Mouse (Mus musculus) hindbrain, embryonic 16.5 days (tissue): ENCODE measurements around the gene Vmn2r91. TPM values are rescaled to one million over a fixed set of nuclear protein-coding genes. Genes with fewer than 3 reads are reported as not detected.
"Not testable (repeated sequence)": the region's sequence is repeated elsewhere in the genome, so short reads cannot be mapped to it uniquely, and the experiment has no call there.

Experiments used
- ATAC-seq: fragments of 200-750 bp; cut with Nextera tagmentation; 2 replicates; pipeline ENCODE4 v1.8.0; 2017; ENCODE audit warnings: moderate TSS enrichment, moderate library complexity
- H3K27ac ChIP-seq: fragments of 300-500 bp; sonication (generic); 2 replicates; pipeline ENCODE4 v1.5.1; 2014; ENCODE audit warnings: low read depth, mild to moderate bottlenecking, control low read depth, low read length, moderate library complexity
- H3K27me3 ChIP-seq: fragments of 300-500 bp; sonication (generic); replicated peaks from 2 replicates; pipeline ENCODE4 v1.6.1; 2014; ENCODE audit warnings: low read length; ENCODE audit not compliant: control insufficient read depth, insufficient read depth
- H3K36me3 ChIP-seq: fragments of 300-500 bp; sonication (generic); 2 replicates; pipeline ENCODE4 v1.6.1; 2014; ENCODE audit warnings: mild to moderate bottlenecking, low read length, moderate library complexity, mixed read lengths; ENCODE audit not compliant: control insufficient read depth, insufficient read depth
- H3K4me1 ChIP-seq: fragments of 300-500 bp; sonication (generic); 2 replicates; pipeline ENCODE4 v1.6.1; 2014; ENCODE audit warnings: low read depth, low read length; ENCODE audit not compliant: control insufficient read depth, insufficient read depth
- H3K4me2 ChIP-seq: fragments of 300-500 bp; sonication (generic); 2 replicates; pipeline ENCODE4 v1.6.1; 2014; ENCODE audit warnings: mild to moderate bottlenecking, low read length, control low read depth, moderate library complexity
- H3K4me3 ChIP-seq: fragments of 300-500 bp; sonication (generic); 2 replicates; pipeline ENCODE4 v1.5.1; 2014; ENCODE audit warnings: mild to moderate bottlenecking, low read length, control low read depth, moderate library complexity
- H3K9ac ChIP-seq: fragments of 300-500 bp; sonication (generic); 2 replicates; pipeline ENCODE4 v1.6.1; 2014; ENCODE audit warnings: low read depth, mild to moderate bottlenecking, control low read depth, low read length, moderate library complexity
- H3K9me3 ChIP-seq: fragments of 300-500 bp; sonication (generic); 2 replicates; pipeline ENCODE4 v1.6.1; 2014; ENCODE audit warnings: mild to moderate bottlenecking, low read length, moderate library complexity; ENCODE audit not compliant: control insufficient read depth
- WGBS: fragments of 180-500 bp; shearing (Covaris S2); extraction: QIAGEN DNeasy Blood & Tissue Kit; methylation state at CpG from one replicate; pipeline ENCODE4 v1.1.7; 2014; 5-methylcytosine and 5-hydroxymethylcytosine counted together
- polyA plus RNA-seq: library from polyadenylated mRNA; unstranded; fragments of >200 nt; fragmentation: Nextera tagmentation; extraction: Ambion mirVana; gene quantifications from 2 replicates; pipeline ENCODE4 v1.2.1, GENCODE M21; 2015

Vmn2r91 gene
- polyA plus RNA-seq, result not detected in 2 replicates

DNA sequence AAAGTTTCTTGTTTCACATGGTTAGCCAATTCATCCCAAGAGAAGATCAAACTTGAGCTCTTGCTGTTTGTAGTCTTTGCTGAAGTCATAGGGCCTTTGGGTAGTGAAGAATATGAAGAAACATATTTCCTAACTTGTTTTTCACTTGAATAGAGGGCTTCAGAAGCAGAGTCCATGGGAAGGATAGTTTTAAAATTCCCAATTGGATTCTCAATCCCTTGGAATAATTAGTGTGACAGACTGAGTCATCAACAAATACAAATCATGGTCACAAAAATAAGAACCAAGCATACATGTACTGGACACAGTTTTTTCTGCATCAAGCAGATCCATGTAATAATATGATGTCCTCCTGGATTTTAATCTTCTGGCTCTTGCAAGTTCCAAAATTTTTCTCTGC, at the start of gene Vmn2r91:
Vmn2r91 (plus strand) TSS at position 301 of the 400 bp plus-strand sequence.
- not testable (repeated sequence) for H3K4me2 ChIP-seq, H3K36me3 ChIP-seq, H3K4me1 ChIP-seq, H3K9ac ChIP-seq, H3K27ac ChIP-seq, H3K9me3 ChIP-seq, H3K4me3 ChIP-seq, ATAC-seq, H3K27me3 ChIP-seq

DNA sequence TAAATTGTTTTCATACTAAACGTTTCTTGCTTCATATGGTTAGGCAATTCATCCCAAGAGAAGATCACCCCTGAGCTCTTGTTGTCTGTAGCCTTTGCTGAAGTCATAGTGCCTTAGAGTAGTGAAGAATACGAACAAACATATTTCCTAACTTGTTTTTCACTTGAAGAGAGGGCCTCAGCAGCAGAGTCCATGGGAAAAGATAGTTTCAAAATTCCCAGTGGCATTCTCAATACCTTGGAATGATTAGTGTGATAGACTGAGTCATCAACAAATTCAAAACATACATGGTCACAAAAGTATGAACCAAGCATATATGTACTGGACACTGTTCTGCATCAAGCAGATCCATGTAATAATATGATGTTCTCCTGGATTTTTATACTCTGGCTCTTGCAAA, 35.7 kb upstream of the Vmn2r91 start, which contains the start of gene Vmn2r124:
Vmn2r124 (plus strand) TSS at position 301 of the 400 bp plus-strand sequence.
- Histone ChIP-seq H3K4me2 (no peak within 1 kb of the TSS), H3K36me3 (no peaks in the 10 kb centered on the region), H3K27me3 (no peaks in the 10 kb centered on the region), H3K9me3 (no peaks in the 10 kb centered on the region), H3K9ac (no peak within 1 kb of the TSS), H3K4me1 (no peaks in the 10 kb centered on the region), H3K27ac (no peak within 1 kb of the TSS), H3K4me3 (no peak within 1 kb of the TSS)
- 51% methylated on average over 2 of the region's 2 CpGs for WGBS
- ATAC-seq, result no peak

DNA sequence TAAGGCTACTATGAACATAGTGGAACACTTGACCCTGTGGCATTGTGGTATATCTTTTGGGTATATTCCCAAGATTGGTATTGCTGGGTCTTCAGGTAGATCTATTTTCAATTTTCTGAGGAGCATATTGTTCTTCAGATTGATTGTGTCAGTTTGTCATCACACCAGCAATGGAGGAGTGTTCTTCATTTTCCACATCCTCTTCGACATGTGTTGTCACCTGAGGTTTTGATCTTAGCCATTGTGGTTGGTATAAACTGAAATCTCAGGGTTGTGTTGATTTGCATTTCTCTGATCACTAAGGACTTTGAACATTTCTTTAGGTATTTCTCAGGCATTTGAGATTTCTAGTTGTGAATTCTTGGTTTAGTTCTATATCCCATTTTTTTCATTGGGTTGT, 10.8 kb downstream of the Vmn2r91 start:
- 67% methylated on average over 1 of the region's 1 CpGs for WGBS
- not testable (repeated sequence) for H3K27ac ChIP-seq, ATAC-seq, H3K4me1 ChIP-seq, H3K36me3 ChIP-seq, H3K4me3 ChIP-seq, H3K9me3 ChIP-seq, H3K4me2 ChIP-seq, H3K9ac ChIP-seq, H3K27me3 ChIP-seq

DNA sequence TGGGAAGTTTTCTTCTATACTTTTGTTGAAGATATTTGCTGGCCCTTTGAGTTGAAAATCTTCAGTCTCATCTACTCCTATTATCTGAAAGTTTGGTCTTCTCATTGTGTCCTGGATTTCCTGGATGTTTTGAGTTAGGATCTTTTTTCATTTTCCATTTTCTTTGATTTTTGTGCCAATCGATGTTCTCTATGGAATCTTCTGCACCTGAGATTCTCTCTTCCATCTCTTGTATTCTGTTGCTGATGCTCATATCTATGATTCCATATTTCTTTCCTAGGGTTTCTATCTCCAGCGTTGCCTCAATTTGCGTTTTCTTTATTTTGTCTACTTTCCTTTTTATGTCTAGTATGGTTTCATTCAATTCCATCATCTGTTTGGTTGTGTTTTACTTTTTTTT, 17.4 kb downstream of the Vmn2r91 start:
- not testable (repeated sequence) for H3K36me3 ChIP-seq, ATAC-seq, H3K9ac ChIP-seq, H3K4me2 ChIP-seq, H3K27me3 ChIP-seq, H3K4me1 ChIP-seq, H3K27ac ChIP-seq, H3K4me3 ChIP-seq, H3K9me3 ChIP-seq
- WGBS, result 87% methylated on average over 3 of the region's 3 CpGs

DNA sequence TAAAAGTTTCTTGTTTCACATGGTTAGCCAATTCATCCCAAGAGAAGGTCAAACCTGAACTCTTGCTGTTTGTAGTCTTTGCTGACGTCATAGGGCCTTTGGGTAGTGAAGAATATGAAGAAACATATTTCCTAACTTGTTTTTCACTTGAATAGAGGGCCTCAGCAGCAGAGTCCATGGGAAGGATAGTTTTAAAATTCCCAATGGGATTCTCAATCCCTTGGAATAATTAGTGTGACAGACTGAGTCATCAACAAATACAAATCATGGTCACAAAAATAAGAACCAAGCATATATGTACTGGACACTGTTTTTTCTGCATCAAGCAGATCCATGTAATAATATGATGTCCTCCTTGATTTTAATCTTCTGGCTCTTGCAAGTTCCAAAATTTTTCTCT, 66.8 kb downstream of the Vmn2r91 start, which contains the start of gene Vmn2r92:
Vmn2r92 (plus strand) TSS at position 301 of the 400 bp plus-strand sequence.
- not testable (repeated sequence) for H3K4me1 ChIP-seq, H3K4me3 ChIP-seq, H3K4me2 ChIP-seq, ATAC-seq, H3K9ac ChIP-seq, H3K27me3 ChIP-seq, H3K27ac ChIP-seq, H3K36me3 ChIP-seq, H3K9me3 ChIP-seq
- 73% methylated on average over 1 of the region's 1 CpGs for WGBS

DNA sequence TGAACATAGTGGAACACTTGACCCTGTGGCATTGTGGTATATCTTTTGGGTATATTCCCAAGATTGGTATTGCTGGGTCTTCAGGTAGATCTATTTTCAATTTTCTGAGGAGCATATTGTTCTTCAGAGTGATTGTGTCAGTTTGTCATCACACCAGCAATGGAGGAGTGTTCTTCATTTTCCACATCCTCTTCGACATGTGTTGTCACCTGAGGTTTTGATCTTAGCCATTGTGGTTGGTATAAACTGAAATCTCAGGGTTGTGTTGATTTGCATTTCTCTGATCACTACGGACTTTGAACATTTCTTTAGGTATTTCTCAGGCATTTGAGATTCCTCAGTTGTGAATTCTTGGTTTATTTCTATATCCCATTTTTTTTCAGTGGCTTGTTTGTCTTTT, 76.4 kb downstream of the Vmn2r91 start:
- H3K4me1 ChIP-seq, H3K9me3 ChIP-seq, ATAC-seq, H3K4me3 ChIP-seq, H3K36me3 ChIP-seq, H3K9ac ChIP-seq, H3K27ac ChIP-seq, H3K27me3 ChIP-seq, H3K4me2 ChIP-seq: not testable (repeated sequence)
- WGBS, result 86% methylated on average over 2 of the region's 2 CpGs

Other genes with a start within 250 kb of the Vmn2r91 start
- gene Has1, start 229.8 kb upstream of the Vmn2r91 start, polyA plus RNA-seq, result 1.7 TPM in 2 replicates
- 0.15 and 0.30 TPM in 2 replicates for gene Fpr1, start 201.1 kb upstream of the Vmn2r91 start, polyA plus RNA-seq
- 0.31 and 0.41 TPM in 2 replicates for gene Fpr2, start 197.2 kb upstream of the Vmn2r91 start, polyA plus RNA-seq
- not detected in 2 replicates for gene Fpr3, start 197.2 kb upstream of the Vmn2r91 start, polyA plus RNA-seq
- not detected in 2 replicates for gene Fpr-rs4, start 63.3 kb upstream of the Vmn2r91 start, polyA plus RNA-seq
- 0.03 TPM in 1 of 2 replicates, not detected in the other for gene Vmn2r124, start 35.6 kb upstream of the Vmn2r91 start, polyA plus RNA-seq
- gene Vmn2r92, start 66.9 kb downstream of the Vmn2r91 start, polyA plus RNA-seq, result not detected in 2 replicates
- gene Vmn2r94, start 192.7 kb downstream of the Vmn2r91 start, polyA plus RNA-seq, result not detected in 2 replicates
- not detected in 2 replicates for gene Vmn2r93, start 213.1 kb downstream of the Vmn2r91 start, polyA plus RNA-seq